Mouse (Mus musculus): ENCODE measurements around the gene BC029722. TPM values are rescaled to one million over a fixed set of nuclear protein-coding genes. Genes with fewer than 3 reads are reported as not detected.

The BC029722 gene
- polyA plus RNA-seq (2017; shearing (Covaris generic)) = 46.4 TPM

DNA sequence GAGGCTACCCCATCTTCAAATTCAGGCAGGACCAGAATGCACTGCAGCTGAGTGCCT is at the start of gene BC029722:
BC029722 (minus strand) TSS at position 35 of the 57 bp plus-strand sequence.

DNA sequence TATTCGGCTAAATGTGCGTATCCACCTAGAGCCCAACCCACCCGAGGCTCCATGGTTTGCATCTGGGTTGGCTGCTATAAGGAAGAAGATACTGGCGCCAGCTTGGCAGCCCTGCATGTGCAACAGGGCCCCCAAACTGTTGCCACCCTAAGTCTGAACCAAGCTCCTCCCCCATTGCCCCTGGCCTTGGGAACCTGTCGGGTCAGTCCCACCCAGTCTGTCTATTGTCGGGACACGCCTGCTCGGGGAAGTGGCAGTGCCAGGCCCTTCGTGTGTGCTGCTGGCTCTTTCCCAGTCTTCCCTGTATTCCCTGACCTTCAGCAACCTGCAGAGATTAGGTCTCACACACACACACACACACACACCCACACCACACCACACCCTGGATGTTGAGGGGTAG is 15.5 kb upstream of the BC029722 start, which contains the start of gene Fam83c:
Fam83c (minus strand) TSS at position 123 of the 400 bp plus-strand sequence.

DNA sequence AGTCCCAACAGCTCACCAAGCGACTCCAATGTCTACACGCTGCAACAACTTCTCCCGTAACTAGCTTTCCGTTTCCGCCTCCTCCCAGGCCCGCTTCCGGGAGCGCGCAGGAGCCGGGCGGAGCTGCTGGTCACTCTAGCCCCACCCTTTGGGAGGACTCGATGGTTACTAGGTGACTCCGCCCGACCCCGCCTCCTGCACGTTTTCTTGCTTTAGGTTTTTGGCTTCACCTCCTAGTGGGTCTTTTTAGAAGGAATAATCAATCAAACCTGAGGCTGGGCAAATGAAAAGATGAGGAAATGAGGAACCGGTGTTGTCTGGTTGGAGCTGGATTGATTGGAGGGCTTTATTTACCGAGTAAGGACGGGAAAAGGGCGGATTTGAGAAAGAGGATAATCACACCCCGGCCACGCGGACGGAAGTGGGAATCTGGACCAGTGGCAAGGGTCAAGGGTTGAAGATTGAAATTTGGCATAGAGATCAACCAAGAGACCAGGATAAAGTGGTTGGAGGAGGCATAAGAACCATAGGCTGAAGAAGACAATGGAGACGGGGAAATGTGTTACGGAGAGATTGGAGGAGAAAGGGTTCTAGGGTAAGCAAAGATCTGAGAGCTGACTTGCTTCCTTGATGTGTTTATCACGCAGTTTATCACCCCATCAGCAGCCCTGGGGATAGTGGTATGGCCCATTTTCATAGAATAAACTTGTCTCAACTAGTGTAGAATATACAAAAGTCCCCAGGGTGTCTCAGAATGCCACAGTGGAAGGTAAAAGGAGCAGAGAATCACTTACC is 7.6 kb upstream of the BC029722 start, which contains the start of gene Eif6:
Eif6 (minus strand) TSS at position 296 of the 795 bp plus-strand sequence.

DNA sequence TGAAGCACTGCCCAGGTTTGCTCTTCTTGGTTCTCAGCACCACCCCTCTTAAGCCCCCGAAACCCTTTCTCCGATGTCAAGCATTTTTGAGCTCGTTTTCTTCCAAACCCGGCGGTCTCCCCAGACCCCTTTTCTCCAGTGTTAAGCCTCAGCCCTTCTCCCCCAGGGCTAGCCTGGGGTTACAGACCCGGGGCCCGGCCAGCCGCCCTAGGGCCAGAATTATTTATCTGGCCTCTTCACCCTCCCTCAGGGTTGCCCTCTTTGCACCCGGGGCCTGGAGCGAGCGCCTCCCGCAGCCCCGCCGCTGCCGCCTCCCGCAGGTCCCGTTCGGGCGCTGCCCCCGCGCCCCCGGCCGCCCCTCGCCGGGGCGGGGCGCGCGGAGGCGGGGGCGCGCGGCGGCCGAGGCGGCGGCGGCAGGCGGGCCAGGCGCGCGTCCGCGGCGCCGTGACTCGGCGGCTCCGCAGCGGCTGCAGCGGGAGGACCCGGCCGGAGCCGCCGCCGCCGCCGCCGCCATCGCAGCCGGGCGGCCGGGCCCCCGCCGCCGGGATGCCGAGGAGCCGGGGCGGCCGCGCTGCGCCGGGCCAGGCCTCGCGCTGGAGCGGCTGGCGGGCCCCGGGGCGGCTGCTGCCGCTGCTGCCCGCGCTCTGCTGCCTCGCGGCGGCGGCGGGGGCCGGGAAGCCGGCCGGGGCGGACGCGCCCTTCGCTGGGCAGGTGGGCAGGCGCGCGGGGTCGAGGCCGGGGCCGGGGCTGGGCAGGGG is 44.1 kb downstream of the BC029722 start, which contains the start of gene Mmp24:
Mmp24 (plus strand) TSS at position 416 of the 758 bp plus-strand sequence.

Other genes starting within 250 kb of the BC029722 start
- gene Gss, start 226.6 kb downstream of the BC029722 start, polyA plus RNA-seq (2017; shearing (Covaris generic)) = 13.3 TPM
- 0.16 TPM for gene Myh7b, start 208.2 kb downstream of the BC029722 start, polyA plus RNA-seq (2017; shearing (Covaris generic))
- 115 TPM for gene Trpc4ap, start 127.0 kb downstream of the BC029722 start, polyA plus RNA-seq (2017; shearing (Covaris generic))
- gene Edem2, start 90.0 kb downstream of the BC029722 start, polyA plus RNA-seq (2017; shearing (Covaris generic)) = 80.5 TPM
- not detected for gene Gm17581, start 83.6 kb downstream of the BC029722 start, polyA plus RNA-seq (2017; shearing (Covaris generic))
- not detected for gene Procr, start 68.3 kb downstream of the BC029722 start, polyA plus RNA-seq (2017; shearing (Covaris generic))
- 0.10 TPM for gene Mmp24, start 44.1 kb downstream of the BC029722 start, polyA plus RNA-seq (2017; shearing (Covaris generic))
- 210 TPM for gene Eif6, start 7.5 kb upstream of the BC029722 start, polyA plus RNA-seq (2017; shearing (Covaris generic))
- gene Fam83c, start 15.4 kb upstream of the BC029722 start, polyA plus RNA-seq (2017; shearing (Covaris generic)) = not detected
- 56.2 TPM for gene Uqcc1, start 110.9 kb upstream of the BC029722 start, polyA plus RNA-seq (2017; shearing (Covaris generic))
- gene Gm15557, start 121.3 kb upstream of the BC029722 start, polyA plus RNA-seq (2017; shearing (Covaris generic)) = not detected
- not detected for gene Gdf5, start 125.9 kb upstream of the BC029722 start, polyA plus RNA-seq (2017; shearing (Covaris generic))
- gene Cep250, start 137.0 kb upstream of the BC029722 start, polyA plus RNA-seq (2017; shearing (Covaris generic)) = 71.5 TPM
- 1.1 TPM for gene 6430550D23Rik, start 188.6 kb upstream of the BC029722 start, polyA plus RNA-seq (2017; shearing (Covaris generic))
- gene Ergic3, start 188.6 kb upstream of the BC029722 start, polyA plus RNA-seq (2017; shearing (Covaris generic)) = 166 TPM
- gene Fer1l4, start 233.5 kb upstream of the BC029722 start, polyA plus RNA-seq (2017; shearing (Covaris generic)) = not detected
- gene Spag4, start 245.7 kb upstream of the BC029722 start, polyA plus RNA-seq (2017; shearing (Covaris generic)) = 0.37 TPM